Mouse (Mus musculus) heart, adult 2 months (tissue): ENCODE measurements at regions not wholly inside any gene's neighbourhood (a gene's known extent, or its start where the extent isn't known, plus 50 kb on each side); places are given as distances from the start of the nearest gene placed in this dataset.

Experiments used
- CTCF ChIP-seq: fragments of 200-600 bp; IDR thresholded peaks from 2 replicates; pipeline ENCODE4 v1.8.1; 2022; ENCODE audit warnings: antibody characterized with exemption, mild to moderate bottlenecking, moderate library complexity
- EP300 ChIP-seq: fragments of 200-500 bp; IDR thresholded peaks from 2 replicates; pipeline ENCODE4 v1.6.1; 2011; ENCODE audit warnings: low read depth, low read length, control low read depth; ENCODE audit not compliant: insufficient read depth
- POLR2A ChIP-seq: fragments of 200-500 bp; IDR thresholded peaks from 2 replicates; pipeline ENCODE4 v1.6.1; 2011; ENCODE audit warnings: mild to moderate bottlenecking, low read depth, low read length, control low read depth; ENCODE audit not compliant: insufficient read depth

DNA sequence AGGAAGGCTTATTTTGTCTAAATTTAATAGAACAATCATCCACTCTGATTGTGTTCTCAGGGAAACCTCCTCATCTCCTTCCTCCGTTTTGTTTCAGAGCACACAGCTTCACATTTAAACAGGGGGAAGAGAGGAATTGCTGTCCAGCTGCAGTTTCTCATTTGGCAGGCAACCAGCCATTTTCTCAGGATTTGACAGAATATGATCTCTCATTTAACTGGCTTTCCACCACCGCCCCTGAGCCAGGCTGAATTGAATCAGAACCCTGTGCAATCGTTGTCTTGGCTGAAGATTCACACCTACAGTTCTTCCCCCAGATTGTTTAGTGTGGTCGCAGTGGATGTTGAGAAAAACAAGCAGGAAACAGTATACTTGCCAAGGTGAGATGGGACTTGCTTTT is 66.9 kb upstream of the Lhcgr start:
- TF ChIP-seq POLR2A: no peak
- no peak for TF ChIP-seq CTCF
- TF ChIP-seq EP300: no peak
